30 mouse cellular contexts compared by ENCODE assay signal in genomic region chr10:36092915-36093314, GRCm38 (mm10).
DNase-seq lines count a peak whose midpoint lies in the region; ATAC-seq and TF ChIP-seq lines count a peak whose summit lies in the region.
"Had no signal": no experiment of that assay in that cellular context is flagged by ENCODE, and none has a peak within 500 bp of the region (broad histone marks: within the 10 kb centered on the region; RNA-seq: fewer than 3 reads in every experiment).

No protein-coding gene starts in this region.

- peak; percentile 1 for DNase-seq in embryo, embryonic 11 days
- no peak for DNase-seq in embryo, embryonic 9.5 days (ENCODE audit: extremely low spot score)
- DNase-seq in hindbrain, embryonic 11.5 days (ENCODE audit: low spot score), result no peak
- no peak for DNase-seq in hindbrain, embryonic 14.5 days (ENCODE audit: low spot score)
- peak; percentile 49 for DNase-seq in midbrain, postnatal 0 days (ENCODE audit: low spot score)
- DNase-seq in midbrain, embryonic 14.5 days, result no peak
- no peak for DNase-seq in ovary, postnatal 10 days (ENCODE audit: low spot score)
- DNase-seq in left cerebral cortex, postnatal 14 days (ENCODE audit: low spot score in 2 of 2), result no peak
- DNase-seq: adrenal gland, adult 2 months; adrenal gland, postnatal 36 days; cerebellum, adult 2 months; gastrocnemius, postnatal 14 days; heart, postnatal 14 days; kidney, adult 8-10 months; layer of hippocampus, postnatal 36 days; lung, embryonic 14.5 days; lung, postnatal 14 days; right cerebral cortex, adult 18-20 months; right cerebral cortex, postnatal 4 days; thymus, adult 18-20 months; thymus, postnatal 25 days had no signal

- peak; percentile 51; the same call in 1 of the 2 replicates for ATAC-seq in hindbrain, embryonic 11.5 days (ENCODE audit: low FRiP score)
- no peak for ATAC-seq in hindbrain, embryonic 14.5 days (ENCODE audit: low FRiP score)
- ATAC-seq in midbrain, postnatal 0 days (ENCODE audit: low FRiP score), result no peak
- no peak; the same call in 1 of the 2 replicates for ATAC-seq in midbrain, embryonic 14.5 days (ENCODE audit: low FRiP score, low TSS enrichment)
- ATAC-seq: activated CD4-positive, CD25-positive, alpha-beta regulatory T cell, adult 4 months; intestine, embryonic 16.5 days had no signal

- no peak overlapping the region for H3K4me2 ChIP-seq in hindbrain, embryonic 11.5 days (replicated peaks; ENCODE audit: low read depth, low read length)
- no peak overlapping the region for H3K4me2 ChIP-seq in hindbrain, embryonic 14.5 days (replicated peaks)
- H3K4me2 ChIP-seq in midbrain, postnatal 0 days (ENCODE audit: low read depth, low read length, poor library complexity, severe bottlenecking), result no peak overlapping the region
- no peak overlapping the region for H3K4me2 ChIP-seq in midbrain, embryonic 14.5 days (ENCODE audit: low read length)
- H3K4me2 ChIP-seq: embryonic facial prominence, embryonic 12.5 days; limb, embryonic 12.5 days; liver, embryonic 15.5 days; lung, embryonic 14.5 days; neural tube, embryonic 13.5 days had no signal

- no peak overlapping the region for H3K27ac ChIP-seq in hindbrain, embryonic 11.5 days (ENCODE audit: low read depth, low read length)
- no peak overlapping the region for H3K27ac ChIP-seq in hindbrain, embryonic 14.5 days
- H3K27ac ChIP-seq in midbrain, postnatal 0 days (ENCODE audit: low read depth, low read length), result no peak overlapping the region
- no peak overlapping the region for H3K27ac ChIP-seq in midbrain, embryonic 14.5 days (replicated peaks; ENCODE audit: low read depth, low read length)
- H3K27ac ChIP-seq: embryonic facial prominence, embryonic 12.5 days; kidney, postnatal 0 days; limb, embryonic 12.5 days; liver, embryonic 15.5 days; neural tube, embryonic 13.5 days; stomach, postnatal 0 days had no signal

- intact Hi-C loops in left cerebral cortex, postnatal 14 days (cut with DNase I), result no loop called here

- no peak overlapping the region for H3K9ac ChIP-seq in hindbrain, embryonic 11.5 days (ENCODE audit: low read depth, low read length)
- no peak overlapping the region for H3K9ac ChIP-seq in hindbrain, embryonic 14.5 days
- H3K9ac ChIP-seq in midbrain, postnatal 0 days (replicated peaks; ENCODE audit: low read length, poor library complexity, severe bottlenecking), result no peak overlapping the region
- no peak overlapping the region for H3K9ac ChIP-seq in midbrain, embryonic 14.5 days (replicated peaks; ENCODE audit: low read length)
- H3K9ac ChIP-seq: embryonic facial prominence, embryonic 12.5 days; limb, embryonic 12.5 days; liver, embryonic 15.5 days; lung, embryonic 14.5 days; neural tube, embryonic 13.5 days had no signal

- no peaks in the 10 kb centered on the region for H3K36me3 ChIP-seq in hindbrain, embryonic 11.5 days (ENCODE audit: control insufficient read depth, insufficient read depth, low read length)
- no peaks in the 10 kb centered on the region for H3K36me3 ChIP-seq in hindbrain, embryonic 14.5 days (replicated peaks; ENCODE audit: control insufficient read depth, insufficient read depth)
- H3K36me3 ChIP-seq in midbrain, postnatal 0 days (ENCODE audit: insufficient read depth, low read length), result no peaks in the 10 kb centered on the region
- H3K36me3 ChIP-seq in midbrain, embryonic 14.5 days (ENCODE audit: control insufficient read depth, insufficient read depth, low read length), result no peaks in the 10 kb centered on the region
- H3K36me3 ChIP-seq: embryonic facial prominence, embryonic 12.5 days; limb, embryonic 12.5 days; liver, embryonic 15.5 days; neural tube, embryonic 13.5 days had no signal

- no peaks in the 10 kb centered on the region for H3K27me3 ChIP-seq in hindbrain, embryonic 11.5 days (ENCODE audit: control insufficient read depth, insufficient read depth, low read length)
- no peaks in the 10 kb centered on the region for H3K27me3 ChIP-seq in hindbrain, embryonic 14.5 days (ENCODE audit: control insufficient read depth, insufficient read depth, low read length)
- no peaks in the 10 kb centered on the region for H3K27me3 ChIP-seq in midbrain, postnatal 0 days (ENCODE audit: insufficient read depth, low read length)
- no peaks in the 10 kb centered on the region for H3K27me3 ChIP-seq in midbrain, embryonic 14.5 days (ENCODE audit: control insufficient read depth, insufficient read depth, low read length)
- H3K27me3 ChIP-seq: CH12.LX; embryonic facial prominence, embryonic 12.5 days; limb, embryonic 12.5 days; liver, embryonic 15.5 days; neural tube, embryonic 13.5 days had no signal

- 52% methylated on average over 2 of the region's 2 CpGs for WGBS in hindbrain, embryonic 11.5 days
- WGBS in hindbrain, embryonic 14.5 days, result 30% methylated on average over 2 of the region's 2 CpGs
- 55% methylated on average over 2 of the region's 2 CpGs for whole genome bisulfite sequencing in midbrain, postnatal 0 days
- WGBS in midbrain, embryonic 14.5 days, result 60% methylated on average over 2 of the region's 2 CpGs

- no peak for TF ChIP-seq CTCF in midbrain, postnatal 0 days (IDR thresholded peaks at IDR 0.05)

- H3K4me1 ChIP-seq in hindbrain, embryonic 11.5 days (replicated peaks; ENCODE audit: control insufficient read depth, insufficient read depth, low read length), result no peaks in the 10 kb centered on the region
- H3K4me1 ChIP-seq in hindbrain, embryonic 14.5 days (replicated peaks; ENCODE audit: control insufficient read depth, insufficient read depth, low read length), result no peaks in the 10 kb centered on the region
- H3K4me1 ChIP-seq in midbrain, postnatal 0 days (ENCODE audit: insufficient read depth, low read length), result no peaks in the 10 kb centered on the region
- no peaks in the 10 kb centered on the region for H3K4me1 ChIP-seq in midbrain, embryonic 14.5 days (ENCODE audit: control insufficient read depth, insufficient read depth, low read length)
- H3K4me1 ChIP-seq: embryonic facial prominence, embryonic 12.5 days; limb, embryonic 12.5 days; liver, embryonic 15.5 days; neural tube, embryonic 13.5 days had no signal

- no peaks in the 10 kb centered on the region for H3K9me3 ChIP-seq in hindbrain, embryonic 11.5 days (ENCODE audit: control insufficient read depth, low read length)
- no peaks in the 10 kb centered on the region for H3K9me3 ChIP-seq in hindbrain, embryonic 14.5 days (ENCODE audit: control insufficient read depth, low read length)
- H3K9me3 ChIP-seq in midbrain, postnatal 0 days (ENCODE audit: low read length), result no peaks in the 10 kb centered on the region
- no peaks in the 10 kb centered on the region for H3K9me3 ChIP-seq in midbrain, embryonic 14.5 days (ENCODE audit: control insufficient read depth, low read length)
- H3K9me3 ChIP-seq: embryonic facial prominence, embryonic 12.5 days; limb, embryonic 12.5 days; liver, embryonic 15.5 days; neural tube, embryonic 13.5 days had no signal

- no peak overlapping the region for H3K4me3 ChIP-seq in hindbrain, embryonic 11.5 days (ENCODE audit: low read depth, low read length)
- H3K4me3 ChIP-seq in hindbrain, embryonic 14.5 days (replicated peaks; ENCODE audit: low read length), result no peak overlapping the region
- no peak overlapping the region for H3K4me3 ChIP-seq in midbrain, postnatal 0 days (ENCODE audit: low read depth, low read length)
- H3K4me3 ChIP-seq in midbrain, embryonic 14.5 days (replicated peaks; ENCODE audit: low read depth, low read length), result no peak overlapping the region
- H3K4me3 ChIP-seq: embryonic facial prominence, embryonic 12.5 days; limb, embryonic 12.5 days; liver, embryonic 15.5 days; neural tube, embryonic 13.5 days had no signal

Comparison
In these comparisons a context has a peak if more than half of its experiments do, and no peak if none do; other contexts are left out.
1. DNase-seq: peak in embryo, embryonic 11 days (single experiment) and midbrain, postnatal 0 days (single experiment); none in embryo, embryonic 9.5 days (single experiment), hindbrain, embryonic 11.5 days (single experiment), hindbrain, embryonic 14.5 days (single experiment), midbrain, embryonic 14.5 days (single experiment), ovary, postnatal 10 days (single experiment) and left cerebral cortex, postnatal 14 days (0 of 2).